Mouse (Mus musculus) neural tube, embryonic 11.5 days (tissue): Measurements from ENCODE around the gene Ppm1n. TPM values are rescaled to one million over a fixed set of nuclear protein-coding genes. Genes with fewer than 3 reads are reported as not detected.
"Not testable (repeated sequence)": the region's sequence is repeated elsewhere in the genome, so short reads cannot be mapped to it uniquely, and the experiment has no call there.

Source experiments
- ATAC-seq: fragments of 200-750 bp; cut with Nextera tagmentation; 2 replicates; pipeline ENCODE4 v1.8.0; 2017; ENCODE audit warnings: moderate number of reproducible peaks, mild to moderate bottlenecking, moderate TSS enrichment, moderate library complexity; ENCODE audit not compliant: insufficient read depth, low FRiP score, low TSS enrichment
- DNase-seq: peaks from one replicate; pipeline ENCODE4 v3.0.0-alpha.2; 2015; ENCODE audit warnings: low spot score
- H3K27ac ChIP-seq: fragments of 300-500 bp; sonication (generic); 2 replicates; pipeline ENCODE4 v1.5.1; 2014; ENCODE audit warnings: low read depth, mild to moderate bottlenecking, low read length
- H3K27me3 ChIP-seq: fragments of 300-500 bp; sonication (generic); 2 replicates; pipeline ENCODE4 v1.6.1; 2014; ENCODE audit warnings: mild to moderate bottlenecking, low read length, mixed read lengths; ENCODE audit not compliant: control insufficient read depth, insufficient read depth
- H3K36me3 ChIP-seq: fragments of 300-500 bp; sonication (generic); 2 replicates; pipeline ENCODE4 v1.6.1; 2014; ENCODE audit warnings: mild to moderate bottlenecking, low read length, moderate library complexity, mixed read lengths; ENCODE audit not compliant: control insufficient read depth, insufficient read depth
- H3K4me1 ChIP-seq: fragments of 300-500 bp; sonication (generic); 2 replicates; pipeline ENCODE4 v1.6.1; 2014; ENCODE audit warnings: low read length, mixed read lengths; ENCODE audit not compliant: control insufficient read depth, insufficient read depth
- H3K4me2 ChIP-seq: fragments of 300-500 bp; sonication (generic); 2 replicates; pipeline ENCODE4 v1.6.1; 2014; ENCODE audit warnings: low read depth, mild to moderate bottlenecking, moderate library complexity
- H3K4me3 ChIP-seq: fragments of 300-500 bp; sonication (generic); 2 replicates; pipeline ENCODE4 v1.5.1; 2014; ENCODE audit warnings: low read depth, low read length
- H3K9ac ChIP-seq: fragments of 300-500 bp; sonication (generic); 2 replicates; pipeline ENCODE4 v1.6.1; 2014; ENCODE audit warnings: mild to moderate bottlenecking, low read length
- H3K9me3 ChIP-seq: fragments of 300-500 bp; sonication (generic); 2 replicates; pipeline ENCODE4 v1.6.1; 2016; ENCODE audit warnings: low read length; ENCODE audit not compliant: control insufficient read depth
- whole genome bisulfite sequencing: fragments of 180-500 bp; shearing (Covaris S2); extraction: QIAGEN DNeasy Blood & Tissue Kit; methylation state at CpG from one replicate; pipeline ENCODE4 v1.1.7; 2014; 5-methylcytosine and 5-hydroxymethylcytosine counted together
- polyA plus RNA-seq: library from polyadenylated mRNA; unstranded; fragments of >200 nt; fragmentation: Nextera tagmentation; extraction: Ambion mirVana; gene quantifications from 2 replicates; pipeline ENCODE4 v1.2.1, GENCODE M21; 2014

Gene Ppm1n
- polyA plus RNA-seq, 1 experiment from 2014 or later, result not detected

- not testable (repeated sequence) for ATAC-seq, H3K4me3 ChIP-seq, H3K27ac ChIP-seq, H3K36me3 ChIP-seq, H3K9ac ChIP-seq, DNase-seq, H3K4me1 ChIP-seq, H3K9me3 ChIP-seq
- WGBS, result 37% methylated on average over 6 of the region's 6 CpGs
- Histone ChIP-seq H3K4me2 (peak overlapping the region; percentile 62), H3K27me3 (peaks cover 37% of the 10 kb centered on the region)
These were observed 1.9 kb upstream of the Ppm1n start for GRCm38 (mm10) chr7:19281680-19282304.

DNA sequence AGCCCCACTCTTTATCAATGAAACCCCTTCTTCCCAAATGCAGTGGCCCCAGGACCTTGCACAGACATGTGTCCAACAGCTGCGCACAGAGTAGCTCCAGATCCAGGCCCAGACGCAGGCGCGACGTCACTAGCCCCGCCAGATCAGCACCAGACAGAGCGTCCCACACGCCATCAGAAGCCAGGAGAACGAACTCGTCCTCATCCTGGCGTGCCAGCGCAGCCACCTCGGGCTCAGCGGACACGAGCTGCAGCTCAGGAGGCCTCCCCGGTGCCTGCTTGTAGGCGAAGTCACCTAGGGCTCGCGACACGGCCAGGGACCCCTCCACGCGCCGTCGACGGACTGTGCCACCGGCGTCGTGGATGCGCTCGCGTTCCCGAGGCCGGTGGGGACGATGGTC is 812 bp downstream of the Ppm1n start:
- Histone ChIP-seq H3K27me3 (peaks cover 37% of the 10 kb centered on the region), H3K4me1 (0 out of 2 replicates have a peak, but pooled peaks cover 2% of the 10 kb centered on the region), H3K4me3 (peak overlapping the region; percentile 29), H3K36me3 (no peaks in the 10 kb centered on the region), H3K9ac (no peak overlapping the region), H3K9me3 (no peaks in the 10 kb centered on the region), H3K4me2 (peak overlapping the region; percentile 40), H3K27ac (no peak overlapping the region)
- DNase-seq (no peak), ATAC-seq (no peak)
- 4% methylated on average over 34 of the region's 34 CpGs for WGBS

DNA sequence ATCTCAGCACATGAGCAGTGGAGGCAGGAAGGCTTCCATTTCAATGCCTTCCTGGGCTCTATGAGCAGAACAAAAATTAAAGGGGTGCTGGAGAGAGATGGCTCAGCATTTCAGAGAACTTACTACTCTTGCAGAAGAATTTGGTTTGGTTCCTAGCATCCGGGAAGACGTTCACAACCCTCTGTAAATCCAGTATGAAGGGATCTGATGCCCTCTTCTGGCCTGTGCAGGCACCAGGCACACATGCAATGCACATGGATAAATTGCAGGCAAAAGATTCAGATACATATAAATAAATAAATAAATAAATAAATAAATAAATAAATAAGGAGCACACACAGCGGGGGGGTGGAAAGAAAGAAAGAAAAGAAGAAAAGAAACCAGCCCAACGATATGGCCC is 3.6 kb downstream of the Ppm1n start:
- no peak overlapping the region for H3K4me3 ChIP-seq
- no peak for DNase-seq

GRCm38 (mm10) chr7:19272173-19272764 is 7.6 kb downstream of the Ppm1n start:
- Histone ChIP-seq H3K36me3 (no peaks in the 10 kb centered on the region), H3K4me3 (peak overlapping the region; percentile 98), H3K9ac (peak overlapping the region; percentile 82), H3K4me2 (peak overlapping the region; percentile 85), H3K27ac (peak overlapping the region; percentile 58; the same call in 1 of the 2 replicates), H3K4me1 (peaks cover 17% of the 10 kb centered on the region), H3K9me3 (no peaks in the 10 kb centered on the region), H3K27me3 (no peaks in the 10 kb centered on the region)
- DNase-seq (peak; percentile 79), ATAC-seq (peak; percentile 68)
- under 1% methylated on average over 33 of the region's 36 CpGs for WGBS

More for the DNA sequence above, 3.6 kb downstream of the Ppm1n start:
- no peaks in the 10 kb centered on the region for H3K4me1 ChIP-seq
- H3K4me2 ChIP-seq, result no peak overlapping the region
- H3K36me3 ChIP-seq, result no peaks in the 10 kb centered on the region
- no peak overlapping the region for H3K9ac ChIP-seq
- H3K27ac ChIP-seq, result no peak overlapping the region
- no peaks in the 10 kb centered on the region for H3K9me3 ChIP-seq
- 67% methylated on average over 4 of the region's 4 CpGs for WGBS
- H3K27me3 ChIP-seq, result peaks cover 36% of the 10 kb centered on the region
- no peak for ATAC-seq

- Histone ChIP-seq H3K4me3 (peak within 1 kb of the TSS; percentile 98), H3K4me2 (peak within 1 kb of the TSS; percentile 85), H3K27me3 (no peaks in the 10 kb centered on the region), H3K9me3 (no peaks in the 10 kb centered on the region), H3K4me1 (peaks cover 17% of the 10 kb centered on the region), H3K36me3 (no peaks in the 10 kb centered on the region), H3K27ac (peak within 1 kb of the TSS; percentile 58), H3K9ac (peak within 1 kb of the TSS; percentile 82)
- peak; percentile 84 for DNase-seq
- WGBS, result under 1% methylated on average over 62 of the region's 62 CpGs
- ATAC-seq, result peak; percentile 48
These were observed 8.4 kb downstream of the Ppm1n start, which contains the start of gene Vasp for GRCm38 (mm10) chr7:19271238-19272172. Gene Vasp (minus strand): TSS chr7:19271817.

DNA sequence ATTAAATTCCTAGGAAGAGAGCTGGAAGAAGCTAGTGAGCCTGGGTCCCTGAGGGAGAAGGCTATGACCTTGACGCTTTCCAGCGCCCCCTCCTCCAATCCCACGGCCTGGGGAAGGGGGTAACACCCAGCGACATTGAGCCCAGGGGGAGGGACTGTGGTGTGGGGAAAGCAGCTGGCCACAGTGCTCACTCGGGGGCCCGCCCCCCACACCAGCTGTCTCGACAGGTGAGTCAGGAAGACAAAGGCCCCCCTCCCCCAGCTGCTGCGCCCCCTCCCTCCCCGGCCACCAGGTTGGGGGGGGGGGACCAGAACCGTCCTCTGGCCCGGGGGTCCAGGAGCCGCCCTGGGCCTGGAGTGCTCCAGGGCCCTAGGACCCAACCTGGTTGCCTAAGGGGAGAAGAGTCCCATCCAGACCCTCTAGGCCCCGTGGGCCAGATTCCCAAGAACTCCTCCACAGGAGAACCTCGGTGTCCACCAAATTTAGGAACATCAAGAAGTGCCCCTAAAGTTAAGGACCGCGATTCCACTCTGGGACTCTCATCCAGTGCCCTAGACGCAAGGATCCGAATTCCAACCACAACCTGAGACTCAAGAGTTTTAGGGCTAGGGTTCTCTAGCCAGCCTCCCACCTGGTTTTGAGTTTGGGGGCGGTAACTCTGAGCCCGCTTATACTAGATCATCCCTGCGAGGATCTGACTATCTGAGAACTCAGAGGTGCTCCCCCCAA is 9.2 kb downstream of the Ppm1n start:
- Histone ChIP-seq H3K27ac (peak overlapping the region; percentile 58), H3K27me3 (no peaks in the 10 kb centered on the region)
- no peak for DNase-seq

GRCm38 (mm10) chr7:19269721-19270441 is 10.0 kb downstream of the Ppm1n start:
- Histone ChIP-seq H3K4me3 (peak overlapping the region; percentile 98), H3K27me3 (no peaks in the 10 kb centered on the region), H3K4me2 (peak overlapping the region; percentile 85), H3K27ac (0 out of 2 replicates have a peak overlapping the region, but pooled peaks have one; percentile 64), H3K9ac (peak overlapping the region; percentile 54), H3K36me3 (0 out of 2 replicates have a peak, but pooled peaks cover 2% of the 10 kb centered on the region), H3K4me1 (peaks cover 17% of the 10 kb centered on the region), H3K9me3 (no peaks in the 10 kb centered on the region)
- ATAC-seq (no peak), DNase-seq (peak; percentile 49)
- 1% methylated on average over 14 of the region's 19 CpGs for WGBS

More for the DNA sequence above, 9.2 kb downstream of the Ppm1n start:
- H3K4me2 ChIP-seq, result peak overlapping the region; percentile 85
- H3K9me3 ChIP-seq, result no peaks in the 10 kb centered on the region
- peaks cover 17% of the 10 kb centered on the region for H3K4me1 ChIP-seq
- no peak for ATAC-seq
- H3K4me3 ChIP-seq, result peak overlapping the region; percentile 98
- H3K9ac ChIP-seq, result peak overlapping the region; percentile 82
- no peaks in the 10 kb centered on the region for H3K36me3 ChIP-seq
- WGBS, result under 1% methylated on average over 19 of the region's 21 CpGs
